Mouse (Mus musculus) MEL (cell line): ENCODE measurements around the gene Mroh7. TPM values are rescaled to one million over a fixed set of nuclear protein-coding genes. Genes with fewer than 3 reads are reported as not detected.
A peak's percentile ranks its signal among the peaks of the same experiment; 100 is the strongest.

ENCODE experiments used
- DNase-seq: peaks from one replicate; pipeline ENCODE4 v3.0.0; 2011; ENCODE audit warnings: low read depth, low spot score
- H3K27ac ChIP-seq: 2 replicates; pipeline ENCODE4 v1.5.1; 2012; ENCODE audit warnings: low read depth, mild to moderate bottlenecking, control low read depth, low read length, moderate library complexity; ENCODE audit not compliant: control insufficient read depth
- H3K27me3 ChIP-seq, 2 experiments: fragments of 150-350 bp in 1 of 2; sonication (generic) in 1 of 2; 2 replicates each; pipeline ENCODE4 v1.6.1; 2012; ENCODE audit warnings: low read length in 2 of 2, mild to moderate bottlenecking in 2 of 2, improper control_type of control experiment in 1 of 2, moderate library complexity in 1 of 2; ENCODE audit not compliant: insufficient read depth in 2 of 2, control insufficient read depth in 1 of 2
- H3K36me3 ChIP-seq, 2 experiments: 2 replicates each; pipeline ENCODE4 v1.6.1; 2012 to 2014; ENCODE audit warnings: low read length in 2 of 2, improper control_type of control experiment in 1 of 2, inconsistent platforms in 1 of 2, mild to moderate bottlenecking in 1 of 2; ENCODE audit not compliant: insufficient read depth in 2 of 2, control insufficient read depth in 1 of 2
- H3K4me1 ChIP-seq, 2 experiments: fragments of 150-350 bp in 1 of 2; sonication (generic) in 1 of 2; 2 replicates each; pipeline ENCODE4 v1.6.1; 2012; ENCODE audit warnings: low read length in 2 of 2, improper control_type of control experiment in 1 of 2, mild to moderate bottlenecking in 1 of 2; ENCODE audit not compliant: insufficient read depth in 2 of 2, control insufficient read depth in 1 of 2
- H3K4me3 ChIP-seq, 2 experiments: fragments of 150-350 bp in 1 of 2; sonication (generic) in 1 of 2; 2 replicates each; pipeline ENCODE4 v1.5.1; 2012; ENCODE audit warnings: low read depth in 2 of 2, low read length in 2 of 2, mild to moderate bottlenecking in 2 of 2, moderate library complexity in 2 of 2, control low read depth in 1 of 2, improper control_type of control experiment in 1 of 2; ENCODE audit not compliant: control insufficient read depth in 1 of 2, insufficient read depth in 1 of 2
- H3K79me2 ChIP-seq: 2 replicates; pipeline ENCODE4 v1.6.1; 2012; ENCODE audit warnings: mild to moderate bottlenecking, low read length, moderate library complexity; ENCODE audit not compliant: control insufficient read depth, poor library complexity, insufficient read depth
- H3K9ac ChIP-seq: 2 replicates; pipeline ENCODE4 v1.6.1; 2012; ENCODE audit warnings: low read depth, mild to moderate bottlenecking, control low read depth, low read length, moderate library complexity; ENCODE audit not compliant: control insufficient read depth, poor library complexity, severe bottlenecking
- H3K9me3 ChIP-seq: fragments of 150-350 bp; sonication (generic); replicated peaks from 2 replicates; pipeline ENCODE4 v1.6.1; 2012; ENCODE audit warnings: mild to moderate bottlenecking, low read length, improper control_type of control experiment, moderate library complexity; ENCODE audit not compliant: insufficient read depth
- BHLHE40 ChIP-seq: IDR thresholded peaks from 2 replicates; pipeline ENCODE4 v1.6.1; 2012; ENCODE audit warnings: low read depth, mild to moderate bottlenecking, inconsistent platforms, low read length, improper control_type of control experiment, borderline replicate concordance
- CHD1 ChIP-seq: IDR thresholded peaks from 2 replicates; pipeline ENCODE4 v1.6.1; 2012; ENCODE audit warnings: low read depth, mild to moderate bottlenecking, inconsistent platforms, low read length, improper control_type of control experiment
- CHD2 ChIP-seq: IDR thresholded peaks from 2 replicates; pipeline ENCODE4 v1.6.1; 2011; ENCODE audit warnings: low read length, improper control_type of control experiment
- CTCF ChIP-seq, 3 experiments: IDR thresholded peaks in 2 of 3; conservative IDR thresholded peaks in 1 of 3; 2 replicates each; pipeline ENCODE4 v1.5.1; 2011 to 2012; ENCODE audit warnings: low read length in 3 of 3, low read depth in 2 of 3, mild to moderate bottlenecking in 2 of 3, improper control_type of control experiment in 1 of 3, inconsistent platforms in 1 of 3, mixed read lengths in 1 of 3, moderate library complexity in 1 of 3; ENCODE audit not compliant: control insufficient read depth in 1 of 3, insufficient read depth in 1 of 3, poor library complexity in 1 of 3, severe bottlenecking in 1 of 3
- E2F4 ChIP-seq: IDR thresholded peaks from 2 replicates; pipeline ENCODE4 v1.6.1; 2011; ENCODE audit warnings: low read depth, low read length, improper control_type of control experiment, borderline replicate concordance
- EP300 ChIP-seq, 2 experiments: IDR thresholded peaks; 2 replicates each; pipeline ENCODE4 v1.6.1; 2011; ENCODE audit warnings: improper control_type of control experiment in 2 of 2, low read length in 2 of 2, low read depth in 1 of 2, mild to moderate bottlenecking in 1 of 2
- ETS1 ChIP-seq: IDR thresholded peaks from 2 replicates; pipeline ENCODE4 v1.6.1; 2012; ENCODE audit warnings: low read depth, mild to moderate bottlenecking, inconsistent platforms, low read length, improper control_type of control experiment, moderate library complexity
- GABPA ChIP-seq: IDR thresholded peaks from 2 replicates; pipeline ENCODE4 v1.6.1; 2012; ENCODE audit warnings: low read depth, mild to moderate bottlenecking, inconsistent platforms, low read length, improper control_type of control experiment, moderate library complexity
- GATA1 ChIP-seq: IDR thresholded peaks from 2 replicates; pipeline ENCODE4 v1.6.1; 2011; ENCODE audit warnings: low read depth, low read length, improper control_type of control experiment
- HCFC1 ChIP-seq: IDR thresholded peaks from 2 replicates; pipeline ENCODE4 v1.6.1; 2012; ENCODE audit warnings: low read depth, mild to moderate bottlenecking, inconsistent platforms, low read length, improper control_type of control experiment, moderate library complexity
- JUND ChIP-seq: IDR thresholded peaks from 2 replicates; pipeline ENCODE4 v1.6.1; 2011; ENCODE audit warnings: low read depth, mild to moderate bottlenecking, improper control_type of control experiment, low read length
- KAT2A ChIP-seq: conservative IDR thresholded peaks from 2 replicates; pipeline ENCODE4 v1.6.1; 2012; ENCODE audit warnings: low read depth, low read length, improper control_type of control experiment, inconsistent platforms
- MAFK ChIP-seq: IDR thresholded peaks from 2 replicates; pipeline ENCODE4 v1.6.1; 2011; ENCODE audit warnings: low read depth, mild to moderate bottlenecking, low read length, improper control_type of control experiment, borderline replicate concordance
- MAX ChIP-seq: IDR thresholded peaks from 2 replicates; pipeline ENCODE4 v1.6.1; 2011; ENCODE audit warnings: low read length, improper control_type of control experiment
- MAZ ChIP-seq: IDR thresholded peaks from 2 replicates; pipeline ENCODE4 v1.6.1; 2012; ENCODE audit warnings: low read depth, mild to moderate bottlenecking, inconsistent platforms, low read length, improper control_type of control experiment
- MEF2A ChIP-seq: IDR thresholded peaks from 2 replicates; pipeline ENCODE4 v1.6.1; 2014; ENCODE audit warnings: low read depth, mild to moderate bottlenecking, inconsistent platforms, low read length, improper control_type of control experiment; ENCODE audit not compliant: poor library complexity, insufficient replicate concordance, severe bottlenecking; ENCODE audit errors: extremely low read depth
- MXI1 ChIP-seq: IDR thresholded peaks from 2 replicates; pipeline ENCODE4 v1.6.1; 2011; ENCODE audit warnings: mild to moderate bottlenecking, low read depth, low read length, improper control_type of control experiment
- MYB ChIP-seq: IDR thresholded peaks from 2 replicates; pipeline ENCODE4 v1.6.1; 2011; ENCODE audit warnings: mild to moderate bottlenecking, low read depth, low read length, improper control_type of control experiment
- NELFE ChIP-seq: IDR thresholded peaks from 2 replicates; pipeline ENCODE4 v1.6.1; 2011; ENCODE audit warnings: low read depth, low read length, improper control_type of control experiment
- NRF1 ChIP-seq: IDR thresholded peaks from 2 replicates; pipeline ENCODE4 v1.6.1; 2014; ENCODE audit warnings: low read depth, mild to moderate bottlenecking, inconsistent platforms, low read length, improper control_type of control experiment, moderate library complexity; ENCODE audit not compliant: poor library complexity, insufficient read depth, severe bottlenecking
- POLR2A ChIP-seq, 2 experiments: IDR thresholded peaks; 2 replicates each; pipeline ENCODE4 v1.6.1; 2011 to 2012; ENCODE audit warnings: low read length in 2 of 2, mild to moderate bottlenecking in 2 of 2, control low read depth in 1 of 2, improper control_type of control experiment in 1 of 2, low read depth in 1 of 2, moderate library complexity in 1 of 2; ENCODE audit not compliant: control insufficient read depth in 1 of 2, insufficient read depth in 1 of 2, poor library complexity in 1 of 2
- POLR2AphosphoS2 ChIP-seq: IDR thresholded peaks from 2 replicates; pipeline ENCODE4 v1.6.1; 2011; ENCODE audit warnings: low read length, improper control_type of control experiment
- POLR2AphosphoS5 ChIP-seq: IDR thresholded peaks from 2 replicates; pipeline ENCODE4 v1.6.1; 2012; ENCODE audit warnings: low read depth, borderline replicate concordance, mild to moderate bottlenecking, inconsistent platforms, low read length, moderate library complexity, mixed read lengths
- RCOR1 ChIP-seq: IDR thresholded peaks from 2 replicates; pipeline ENCODE4 v1.6.1; 2012; ENCODE audit warnings: low read depth, mild to moderate bottlenecking, inconsistent platforms, low read length, improper control_type of control experiment
- SIN3A ChIP-seq: IDR thresholded peaks from 2 replicates; pipeline ENCODE4 v1.6.1; 2012; ENCODE audit warnings: low read length, improper control_type of control experiment, inconsistent platforms
- SMC3 ChIP-seq: IDR thresholded peaks from 2 replicates; pipeline ENCODE4 v1.6.1; 2011; ENCODE audit warnings: low read depth, low read length, improper control_type of control experiment
- TBP ChIP-seq: IDR thresholded peaks from 2 replicates; pipeline ENCODE4 v1.8.0; 2011; ENCODE audit warnings: low read depth, low read length, improper control_type of control experiment
- TCF12 ChIP-seq: IDR thresholded peaks from 2 replicates; pipeline ENCODE4 v1.6.1; 2014; ENCODE audit warnings: low read depth, mild to moderate bottlenecking, inconsistent platforms, low read length, improper control_type of control experiment, moderate library complexity
- UBTF ChIP-seq: IDR thresholded peaks from 2 replicates; pipeline ENCODE4 v1.6.1; 2012; ENCODE audit warnings: low read depth, mild to moderate bottlenecking, inconsistent platforms, low read length, improper control_type of control experiment, moderate library complexity, borderline replicate concordance; ENCODE audit not compliant: insufficient read depth
- USF1 ChIP-seq: IDR thresholded peaks from 2 replicates; pipeline ENCODE4 v1.6.1; 2014; ENCODE audit warnings: low read depth, mild to moderate bottlenecking, inconsistent platforms, low read length, improper control_type of control experiment, moderate library complexity
- USF2 ChIP-seq, 2 experiments: IDR thresholded peaks; 2 replicates each; pipeline ENCODE4 v1.6.1; 2011 to 2012; ENCODE audit warnings: improper control_type of control experiment in 2 of 2, low read length in 2 of 2, borderline replicate concordance in 1 of 2, inconsistent platforms in 1 of 2, low read depth in 1 of 2, mild to moderate bottlenecking in 1 of 2; ENCODE audit not compliant: insufficient read depth in 1 of 2
- ZC3H11A ChIP-seq: IDR thresholded peaks from 2 replicates; pipeline ENCODE4 v1.6.1; 2012; ENCODE audit warnings: low read depth, mild to moderate bottlenecking, inconsistent platforms, low read length, improper control_type of control experiment
- ZKSCAN1 ChIP-seq: IDR thresholded peaks from 2 replicates; pipeline ENCODE4 v1.6.1; 2012; ENCODE audit warnings: low read depth, mild to moderate bottlenecking, inconsistent platforms, low read length, improper control_type of control experiment, moderate library complexity
- ZMIZ1 ChIP-seq: IDR thresholded peaks from 2 replicates; pipeline ENCODE4 v1.6.1; 2012; ENCODE audit warnings: low read depth, mild to moderate bottlenecking, inconsistent platforms, low read length, improper control_type of control experiment, moderate library complexity
- ZNF384 ChIP-seq: IDR thresholded peaks from 2 replicates; pipeline ENCODE4 v1.6.1; 2012; ENCODE audit warnings: low read depth, mild to moderate bottlenecking, inconsistent platforms, low read length, improper control_type of control experiment
- polyA plus RNA-seq, 2 experiments: library from polyadenylated mRNA; stranded (reverse) in 1 of 2; unstranded in 1 of 2; fragments of >175 nt in 1 of 2; fragments of >200 nt in 1 of 2; gene quantifications; 2 replicates each; pipeline versions ENCODE4 v1.2.1 to v1.2.4; 2012; ENCODE audit warnings: low replicate concordance in 2 of 2, low read depth in 1 of 2; ENCODE audit not compliant: insufficient read length in 2 of 2, insufficient read depth in 1 of 2, missing spikeins in 1 of 2
- total RNA-seq: library from RNA; depleted of rRNA; stranded (reverse); fragments of 300-350 nt; gene quantifications from 2 replicates; pipeline ENCODE4 v1.2.3, GENCODE M21; 2012

The Mroh7 gene
- total and polyA plus RNA-seq, 3 experiments: 0.03 TPM; not detected in 2

DNA sequence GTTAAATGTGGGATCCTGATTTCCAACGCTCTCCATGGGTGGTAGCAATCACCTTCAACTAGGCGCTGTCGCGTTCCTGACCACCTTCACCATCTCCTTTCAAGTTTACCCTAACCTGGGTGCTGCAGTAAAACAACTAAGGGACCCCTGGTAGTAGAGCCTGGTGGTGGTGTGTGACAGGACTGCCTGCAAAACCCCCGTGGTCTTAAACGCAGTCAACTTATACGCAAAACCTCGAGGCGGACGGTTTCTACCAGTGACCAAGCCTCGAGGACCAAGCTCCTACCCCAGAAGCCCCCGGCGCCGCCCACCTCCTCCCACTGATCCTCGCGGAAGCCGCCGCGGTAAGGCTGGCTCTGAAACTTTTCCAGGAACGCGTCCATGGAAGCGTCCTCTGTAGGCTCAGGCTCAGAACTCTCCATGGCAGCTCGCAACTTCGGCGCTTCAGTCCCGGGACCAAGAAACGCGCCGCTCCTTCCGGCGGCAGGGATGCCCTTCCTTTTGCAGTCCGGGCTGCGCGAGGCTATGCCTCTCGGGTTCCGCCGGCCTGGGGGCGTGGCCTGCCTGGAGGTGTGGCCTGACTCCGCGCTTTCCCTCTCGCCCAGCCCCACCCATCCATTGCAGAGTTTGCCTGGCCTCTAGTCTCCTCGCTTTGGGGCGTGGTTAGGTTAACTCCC, 52.1 kb downstream of the Mroh7 start, which contains the start of gene Ttc4:
Gene Ttc4, minus strand, starts transcription at position 503 of the 677 bp plus-strand sequence.
- DNase-seq: peak; percentile 97
- H3K4me1 ChIP-seq: peaks cover 4 to 14% of the 10 kb centered on the region in 2 experiments; a peak in 3 of 4 replicates
- H3K9ac ChIP-seq: peak within 1 kb of the TSS; percentile 97
- H3K27me3 ChIP-seq: peaks cover 3 to 7% of the 10 kb centered on the region in 2 experiments; a peak in 3 of 4 replicates
- H3K9me3 ChIP-seq: no peaks in the 10 kb centered on the region
- peak within 1 kb of the TSS; percentile 50 for H3K27ac ChIP-seq
- H3K4me3 ChIP-seq: peak within 1 kb of the TSS; percentile 93 to 96
- peaks cover 2 to 9% of the 10 kb centered on the region in 2 experiments for H3K36me3 ChIP-seq
- peaks cover 11% of the 10 kb centered on the region for H3K79me2 ChIP-seq
- TF ChIP-seq ZNF384: no peak
- TF ChIP-seq SMC3: no peak
- TF ChIP-seq USF1: no peak
- TF ChIP-seq POLR2AphosphoS5: no peak
- TF ChIP-seq MEF2A: peak; percentile 46; the same call in 1 of the 2 replicates
- TF ChIP-seq CHD1: no peak
- TF ChIP-seq GABPA: no peak
- no peak; the same call in 1 of the 2 replicates for TF ChIP-seq KAT2A
- no peak for TF ChIP-seq ZKSCAN1
- no peak for TF ChIP-seq GATA1
- TF ChIP-seq POLR2A (IDR thresholded peaks at IDR 0.05; ENCODE audit: control insufficient read depth in 1 of 2, insufficient read depth in 1 of 2, low read depth in 1 of 2, low read length in 2 of 2, poor library complexity in 1 of 2): peak; percentile 87 to 94
- no peak for TF ChIP-seq MAX
- peak; percentile 74; the same call in 1 of the 2 replicates for TF ChIP-seq MAZ
- no peak for TF ChIP-seq CHD2
- no peak for TF ChIP-seq CTCF (IDR thresholded peaks at IDR 0.05 in 2 of 3, conservative IDR thresholded peaks at IDR 0.05 in 1 of 3; ENCODE audit: control insufficient read depth in 1 of 3, insufficient read depth in 1 of 3, low read depth in 2 of 3, low read length in 3 of 3, poor library complexity in 1 of 3, severe bottlenecking in 1 of 3)
- TF ChIP-seq ZMIZ1: peak; percentile 72; the same call in 1 of the 2 replicates
- TF ChIP-seq ZC3H11A: no peak
- peak; percentile 89 for TF ChIP-seq MXI1
- no peak for TF ChIP-seq JUND
- TF ChIP-seq UBTF: no peak
- TF ChIP-seq USF2 (IDR thresholded peaks at IDR 0.05; ENCODE audit: borderline replicate concordance in 1 of 2, insufficient read depth in 1 of 2, low read depth in 1 of 2, low read length in 2 of 2): no peak
- no peak for TF ChIP-seq BHLHE40
- peak; percentile 93 for TF ChIP-seq NELFE
- TF ChIP-seq E2F4: no peak
- 0 out of 4 replicates have a peak, but pooled peaks of 1 of the 2 experiments have one; percentile 13 for TF ChIP-seq EP300 (IDR thresholded peaks at IDR 0.05; ENCODE audit: low read depth in 1 of 2, low read length in 2 of 2)
- TF ChIP-seq MAFK: no peak
- TF ChIP-seq MYB: no peak
- TF ChIP-seq ETS1: peak; percentile 44; the same call in 1 of the 2 replicates
- TF ChIP-seq HCFC1: peak; percentile 95
- TF ChIP-seq RCOR1: no peak
- TF ChIP-seq POLR2AphosphoS2: peak; percentile 76; the same call in 1 of the 2 replicates
- TF ChIP-seq TBP: peak; percentile 80
- peak; percentile 51; the same call in 1 of the 2 replicates for TF ChIP-seq NRF1
- TF ChIP-seq SIN3A: peak; percentile 91
- peak; percentile 78 for TF ChIP-seq TCF12
